Mouse (Mus musculus): ENCODE data around the gene Klhl42.

DNA sequence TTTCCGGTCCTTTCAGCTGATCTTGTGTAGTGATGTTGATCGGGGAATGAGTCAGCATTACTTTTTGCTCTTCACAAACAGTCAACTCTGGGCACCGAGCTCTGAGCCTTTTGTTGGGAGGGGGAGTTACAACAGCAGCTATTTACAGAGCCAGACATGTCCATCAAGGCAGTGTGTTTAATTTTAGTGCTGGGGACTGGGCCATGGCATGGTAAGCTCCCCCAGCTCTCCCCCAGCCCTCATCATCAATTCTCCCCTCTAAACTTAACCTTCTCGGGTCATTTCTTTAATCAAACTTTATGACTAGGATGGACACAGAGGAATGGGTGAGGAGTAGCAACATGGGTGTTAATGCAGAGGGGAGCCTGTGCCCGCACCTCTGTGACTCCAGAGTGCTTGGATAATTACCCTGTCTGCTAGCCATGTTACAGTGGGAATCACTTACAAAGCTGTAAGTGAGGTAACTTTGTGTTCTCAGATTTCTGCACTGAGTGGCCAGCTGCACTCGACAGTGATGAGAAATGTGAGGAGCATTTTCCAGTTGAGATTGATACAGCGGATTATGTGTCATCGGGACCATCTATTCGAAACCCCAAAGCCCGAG, 35.7 kb upstream of the Klhl42 start:
- TF ChIP-seq CTCF (IDR thresholded peaks at IDR 0.05; ENCODE audit: low read depth, low read length) (no peak), POLR2A (IDR thresholded peaks at IDR 0.05; ENCODE audit: insufficient read depth, low read length) (no peak)

All from ES-Bruce4 (cell line).